Mouse (Mus musculus) liver, postnatal 0 days (tissue): ENCODE data around the gene Prg2. TPM values are rescaled to one million over a fixed set of nuclear protein-coding genes. Genes with fewer than 3 reads are reported as not detected.

Experiments
- ATAC-seq: fragments of 200-750 bp; cut with Nextera tagmentation; 2 replicates; pipeline ENCODE4 v1.8.0; 2017; ENCODE audit warnings: mild to moderate bottlenecking, moderate library complexity
- DNase-seq: peaks from one replicate; pipeline ENCODE4 v3.0.0-alpha.2; 2016
- H3K27ac ChIP-seq: fragments of 300-500 bp; sonication (generic); 2 replicates; pipeline ENCODE4 v1.5.1; 2014; ENCODE audit warnings: antibody characterized with exemption, moderate library complexity, mild to moderate bottlenecking, low read depth
- H3K27me3 ChIP-seq: fragments of 300-500 bp; sonication (generic); 2 replicates; pipeline ENCODE4 v1.6.1; 2014; ENCODE audit warnings: low read length, control low read depth, mixed read lengths; ENCODE audit not compliant: insufficient read depth
- H3K36me3 ChIP-seq: fragments of 300-500 bp; sonication (generic); replicated peaks from 2 replicates; pipeline ENCODE4 v1.6.1; 2014; ENCODE audit warnings: mild to moderate bottlenecking, control low read depth, low read length, moderate library complexity, mixed read lengths; ENCODE audit not compliant: insufficient read depth
- H3K4me1 ChIP-seq: fragments of 300-500 bp; sonication (generic); 2 replicates; pipeline ENCODE4 v1.6.1; 2014; ENCODE audit warnings: antibody characterized with exemption, mild to moderate bottlenecking, control low read depth; ENCODE audit not compliant: insufficient read depth
- H3K4me2 ChIP-seq: fragments of 300-500 bp; sonication (generic); 2 replicates; pipeline ENCODE4 v1.6.1; 2014; ENCODE audit warnings: low read depth, mild to moderate bottlenecking, low read length, moderate library complexity, mixed read lengths
- H3K4me3 ChIP-seq: fragments of 300-500 bp; sonication (generic); 2 replicates; pipeline ENCODE4 v1.5.1; 2014; ENCODE audit warnings: low read depth, low read length
- H3K9ac ChIP-seq: fragments of 300-500 bp; sonication (generic); replicated peaks from 2 replicates; pipeline ENCODE4 v1.6.1; 2014; ENCODE audit warnings: mild to moderate bottlenecking, moderate library complexity
- H3K9me3 ChIP-seq: fragments of 300-500 bp; sonication (generic); 2 replicates; pipeline ENCODE4 v1.6.1; 2016; ENCODE audit warnings: mild to moderate bottlenecking, control low read depth, low read length, mixed read lengths
- CTCF ChIP-seq: sonication (generic); IDR thresholded peaks from 2 replicates; pipeline ENCODE4 v1.5.1; 2016; ENCODE audit warnings: antibody characterized with exemption, low read depth
- EP300 ChIP-seq: IDR thresholded peaks from 2 replicates; pipeline ENCODE4 v1.6.1; 2016; ENCODE audit warnings: antibody characterized with exemption, low read depth, mild to moderate bottlenecking
- WGBS: fragments of 180-500 bp; shearing (Covaris S2); extraction: QIAGEN DNeasy Blood & Tissue Kit; methylation state at CpG from one replicate; pipeline ENCODE4 v1.1.7; 2014; ENCODE audit not compliant: insufficient replicate concordance; 5-methylcytosine and 5-hydroxymethylcytosine counted together
- polyA plus RNA-seq: library from polyadenylated mRNA; unstranded; fragments of >200 nt; fragmentation: Nextera tagmentation; extraction: Ambion mirVana; gene quantifications from 2 replicates; pipeline ENCODE4 v1.2.1, GENCODE M21; 2015

Gene Prg2
- polyA plus RNA-seq, 1 experiment from 2014 or later, result 26.1 TPM

GRCm38 (mm10) chr2:84975580-84975979 lies 4.7 kb upstream of the Prg2 start:
- WGBS, result 76% methylated on average over 2 of the region's 2 CpGs
- Histone ChIP-seq H3K4me1 (no peaks in the 10 kb centered on the region), H3K4me2 (no peak overlapping the region), H3K27me3 (no peaks in the 10 kb centered on the region), H3K9me3 (no peaks in the 10 kb centered on the region), H3K36me3 (no peaks in the 10 kb centered on the region), H3K4me3 (no peak overlapping the region), H3K27ac (no peak overlapping the region), H3K9ac (no peak overlapping the region)
- TF ChIP-seq EP300, result no peak
- DNase-seq (no peak), ATAC-seq (no peak)

- Histone ChIP-seq H3K4me3 (no peak within 1 kb of the TSS), H3K4me2 (no peak within 1 kb of the TSS), H3K27me3 (no peaks in the 10 kb centered on the region), H3K4me1 (no peaks in the 10 kb centered on the region; the same call in 1 of the 2 replicates), H3K36me3 (no peaks in the 10 kb centered on the region), H3K9me3 (no peaks in the 10 kb centered on the region), H3K9ac (no peak within 1 kb of the TSS), H3K27ac (no peak within 1 kb of the TSS)
- DNase-seq (no peak), ATAC-seq (peak; percentile 57)
- 20% methylated on average over 1 of the region's 1 CpGs for WGBS
- TF ChIP-seq CTCF, result no peak
- TF ChIP-seq EP300, result no peak
These were observed 7.7 kb downstream of the Prg2 start, which contains the start of gene Prg3 for GRCm38 (mm10) chr2:84987930-84988329. Gene Prg3, plus strand, starts transcription at chr2:84988215.

GRCm38 (mm10) chr2:84996376-84996775 lies 16.1 kb downstream of the Prg2 start:
- Histone ChIP-seq H3K36me3 (no peaks in the 10 kb centered on the region), H3K27ac (peak overlapping the region; percentile 90), H3K4me2 (no peak overlapping the region), H3K4me1 (peaks cover 33% of the 10 kb centered on the region), H3K27me3 (no peaks in the 10 kb centered on the region), H3K4me3 (no peak overlapping the region), H3K9me3 (no peaks in the 10 kb centered on the region), H3K9ac (no peak overlapping the region)
- TF ChIP-seq CTCF (no peak), EP300 (peak; percentile 73; the same call in 1 of the 2 replicates)
- 25% methylated on average over 2 of the region's 2 CpGs for WGBS
- ATAC-seq, result peak; percentile 98
- peak; percentile 60 for DNase-seq

GRCm38 (mm10) chr2:84999486-85000181 lies 19.4 kb downstream of the Prg2 start:
- ATAC-seq (no peak), DNase-seq (no peak)
- Histone ChIP-seq H3K9ac (no peak overlapping the region), H3K27me3 (no peaks in the 10 kb centered on the region), H3K27ac (peak overlapping the region; percentile 6; the same call in 1 of the 2 replicates), H3K4me3 (no peak overlapping the region), H3K4me1 (peaks cover 37% of the 10 kb centered on the region), H3K9me3 (no peaks in the 10 kb centered on the region), H3K36me3 (no peaks in the 10 kb centered on the region), H3K4me2 (no peak overlapping the region; the same call in 1 of the 2 replicates)
- no peak for TF ChIP-seq EP300
- TF ChIP-seq CTCF, result no peak
- WGBS, result 71% methylated on average over 3 of the region's 3 CpGs

- no peak for DNase-seq
- Histone ChIP-seq H3K27ac (no peak overlapping the region), H3K4me3 (no peak overlapping the region), H3K4me2 (no peak overlapping the region), H3K27me3 (no peaks in the 10 kb centered on the region), H3K9ac (no peak overlapping the region), H3K9me3 (no peaks in the 10 kb centered on the region), H3K36me3 (no peaks in the 10 kb centered on the region), H3K4me1 (peaks cover 25% of the 10 kb centered on the region)
- ATAC-seq, result no peak
- WGBS, result 72% methylated on average over 13 of the region's 13 CpGs
- TF ChIP-seq EP300, result no peak
These were observed 21.2 kb downstream of the Prg2 start for GRCm38 (mm10) chr2:85001497-85001896.

GRCm38 (mm10) chr2:85002575-85002974 lies 22.3 kb downstream of the Prg2 start:
- Histone ChIP-seq H3K4me2 (no peak overlapping the region), H3K4me1 (peaks cover 25% of the 10 kb centered on the region), H3K27me3 (no peaks in the 10 kb centered on the region), H3K27ac (no peak overlapping the region), H3K9me3 (no peaks in the 10 kb centered on the region), H3K9ac (no peak overlapping the region), H3K4me3 (no peak overlapping the region), H3K36me3 (no peaks in the 10 kb centered on the region)
- DNase-seq (no peak), ATAC-seq (no peak)
- no peak for TF ChIP-seq EP300
- WGBS, result 83% methylated on average over 8 of the region's 8 CpGs
